Mouse (Mus musculus): ENCODE data around the gene Gemin2.

DNA sequence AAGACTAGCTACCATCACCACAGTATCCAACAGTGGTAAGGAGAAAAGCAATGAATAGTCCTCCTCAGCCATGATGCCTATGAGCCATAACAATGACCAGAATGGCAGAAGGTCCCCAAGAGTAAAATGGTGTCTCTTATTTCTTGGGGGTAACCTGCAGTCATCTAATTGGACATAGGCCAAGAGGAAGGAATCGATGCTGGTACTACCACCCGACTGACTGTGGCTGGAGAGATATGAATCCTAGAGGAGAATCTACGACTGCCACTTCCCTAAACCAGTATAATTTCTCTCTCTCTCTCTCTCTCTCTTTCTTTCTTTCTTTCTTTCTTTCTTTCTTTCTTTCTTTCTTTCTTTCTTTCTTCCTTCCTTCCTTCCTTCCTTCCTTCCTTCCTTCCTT, 39.3 kb downstream of the Gemin2 start:
- TF ChIP-seq EP300 (IDR thresholded peaks at IDR 0.05; ENCODE audit: insufficient read depth, low read depth, low read length) (no peak), CTCF (IDR thresholded peaks at IDR 0.05; ENCODE audit: low read depth, low read length) (no peak), POLR2A (IDR thresholded peaks at IDR 0.05; ENCODE audit: insufficient read depth, low read length) (no peak)
